Mouse (Mus musculus) liver, embryonic 15.5 days (tissue): ENCODE results near the gene Dnaaf3. TPM values are rescaled to one million over a fixed set of nuclear protein-coding genes. Genes with fewer than 3 reads are reported as not detected.

ENCODE experiments used
- ATAC-seq: fragments of 200-750 bp; cut with Nextera tagmentation; 2 replicates; pipeline ENCODE4 v1.8.0; 2017; ENCODE audit warnings: moderate number of reproducible peaks, mild to moderate bottlenecking, moderate library complexity; ENCODE audit not compliant: insufficient read depth
- H3K27ac ChIP-seq: fragments of 300-500 bp; sonication (generic); replicated peaks from 2 replicates; pipeline ENCODE4 v1.5.1; 2015; ENCODE audit warnings: mild to moderate bottlenecking, inconsistent platforms
- H3K27me3 ChIP-seq: fragments of 300-500 bp; sonication (generic); 2 replicates; pipeline ENCODE4 v1.6.1; 2015; ENCODE audit warnings: mild to moderate bottlenecking, inconsistent platforms
- H3K36me3 ChIP-seq: fragments of 300-500 bp; sonication (generic); replicated peaks from 2 replicates; pipeline ENCODE4 v1.6.1; 2015; ENCODE audit warnings: moderate library complexity, mild to moderate bottlenecking, inconsistent platforms
- H3K4me1 ChIP-seq: fragments of 300-500 bp; sonication (generic); replicated peaks from 2 replicates; pipeline ENCODE4 v1.6.1; 2015; ENCODE audit warnings: inconsistent platforms
- H3K4me2 ChIP-seq: fragments of 300-500 bp; sonication (generic); 2 replicates; pipeline ENCODE4 v1.6.1; 2015; ENCODE audit warnings: moderate library complexity, mild to moderate bottlenecking, inconsistent platforms
- H3K4me3 ChIP-seq: fragments of 300-500 bp; sonication (generic); replicated peaks from 2 replicates; pipeline ENCODE4 v1.5.1; 2015; ENCODE audit warnings: mild to moderate bottlenecking, inconsistent platforms
- H3K9ac ChIP-seq: fragments of 300-500 bp; sonication (generic); 2 replicates; pipeline ENCODE4 v1.6.1; 2015; ENCODE audit warnings: moderate library complexity, mild to moderate bottlenecking, inconsistent platforms
- H3K9me3 ChIP-seq: fragments of 300-500 bp; sonication (generic); replicated peaks from 2 replicates; pipeline ENCODE4 v1.6.1; 2016; ENCODE audit warnings: inconsistent platforms
- WGBS: fragments of 180-500 bp; shearing (Covaris S2); methylation state at CpG from one replicate; pipeline ENCODE4 v1.1.7; 2015; ENCODE audit warnings: mixed read lengths; ENCODE audit not compliant: insufficient replicate concordance; 5-methylcytosine and 5-hydroxymethylcytosine counted together
- polyA plus RNA-seq: library from polyadenylated mRNA; unstranded; fragments of >200 nt; fragmentation: Nextera tagmentation; extraction: Ambion mirVana; gene quantifications from 2 replicates; pipeline ENCODE4 v1.2.1, GENCODE M21; 2015

Dnaaf3 gene
- polyA plus RNA-seq, 1 experiment from 2014 or later = 0.26 TPM

DNA sequence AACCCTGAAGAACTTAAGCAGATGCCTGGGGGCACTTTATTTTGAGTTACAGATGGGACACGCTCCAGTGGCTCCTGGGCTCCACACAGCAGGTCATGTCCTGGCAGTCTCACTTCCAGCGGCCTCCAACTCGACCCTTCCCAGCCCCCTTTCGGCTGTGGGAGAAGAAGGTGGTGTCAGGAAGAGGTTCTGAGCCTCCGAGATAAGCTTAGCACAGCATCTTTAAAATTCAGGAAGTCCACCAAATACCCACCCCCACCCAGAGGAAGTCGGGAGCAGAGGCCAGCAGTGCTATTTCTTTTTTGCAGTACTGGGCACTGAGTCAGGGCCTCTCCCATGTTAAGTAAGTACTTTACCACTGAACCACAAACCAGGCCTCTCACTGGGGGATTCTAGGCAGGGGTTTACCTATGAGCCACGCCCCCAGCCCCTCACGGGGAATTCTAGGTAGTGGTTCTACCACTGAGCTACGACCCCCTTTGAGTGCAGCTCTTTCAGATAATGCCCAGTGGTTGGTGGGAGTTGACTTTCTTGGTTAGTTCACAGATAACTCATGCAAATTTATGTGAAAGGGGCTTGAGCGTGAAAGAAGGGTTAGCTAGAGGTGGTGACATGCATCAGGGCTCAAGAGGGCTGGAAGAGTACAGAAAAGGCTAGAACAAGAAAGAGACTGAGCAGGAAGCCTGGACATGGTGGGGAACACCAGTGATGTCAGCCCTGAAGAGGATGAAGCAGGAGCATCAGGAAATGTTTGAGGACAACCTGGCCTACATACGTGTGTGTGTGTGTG lies 27.4 kb downstream of the Dnaaf3 start:
- Histone ChIP-seq H3K27ac (peak overlapping the region; percentile 67), H3K4me1 (peaks cover 57% of the 10 kb centered on the region), H3K9ac (no peak overlapping the region; the same call in 1 of the 2 replicates), H3K9me3 (no peaks in the 10 kb centered on the region), H3K36me3 (no peaks in the 10 kb centered on the region), H3K4me3 (no peak overlapping the region), H3K4me2 (0 out of 2 replicates have a peak overlapping the region, but pooled peaks have one; percentile 6), H3K27me3 (no peaks in the 10 kb centered on the region)
- ATAC-seq = no peak
- 13% methylated on average over 11 of the region's 11 CpGs for WGBS

DNA sequence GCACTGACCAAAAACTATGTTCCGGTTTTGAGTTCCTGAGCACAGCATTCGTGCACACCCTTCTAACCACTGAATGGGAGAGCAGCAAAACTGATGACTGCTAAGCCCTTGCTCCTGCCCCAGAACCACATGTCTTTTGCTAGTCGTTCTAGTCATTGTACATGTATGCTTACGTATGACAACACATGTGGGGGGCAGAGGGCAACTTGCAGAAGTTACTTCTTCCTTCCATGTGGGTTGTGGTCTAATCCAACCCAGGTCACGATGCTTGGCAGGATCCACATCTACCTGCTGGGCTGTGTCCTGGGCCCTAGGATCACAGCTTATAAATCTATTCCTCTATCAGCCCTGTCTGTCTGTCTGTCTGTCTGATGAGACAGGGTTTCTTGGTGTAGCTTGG lies 28.4 kb downstream of the Dnaaf3 start:
- Histone ChIP-seq H3K27me3 (no peaks in the 10 kb centered on the region), H3K4me1 (peaks cover 61% of the 10 kb centered on the region), H3K9me3 (no peaks in the 10 kb centered on the region), H3K4me3 (no peak overlapping the region), H3K4me2 (no peak overlapping the region), H3K27ac (peak overlapping the region; percentile 67), H3K36me3 (0 out of 2 replicates have a peak, but pooled peaks cover 3% of the 10 kb centered on the region), H3K9ac (no peak overlapping the region)
- ATAC-seq = no peak
- WGBS = 43% methylated on average over 5 of the region's 5 CpGs

DNA sequence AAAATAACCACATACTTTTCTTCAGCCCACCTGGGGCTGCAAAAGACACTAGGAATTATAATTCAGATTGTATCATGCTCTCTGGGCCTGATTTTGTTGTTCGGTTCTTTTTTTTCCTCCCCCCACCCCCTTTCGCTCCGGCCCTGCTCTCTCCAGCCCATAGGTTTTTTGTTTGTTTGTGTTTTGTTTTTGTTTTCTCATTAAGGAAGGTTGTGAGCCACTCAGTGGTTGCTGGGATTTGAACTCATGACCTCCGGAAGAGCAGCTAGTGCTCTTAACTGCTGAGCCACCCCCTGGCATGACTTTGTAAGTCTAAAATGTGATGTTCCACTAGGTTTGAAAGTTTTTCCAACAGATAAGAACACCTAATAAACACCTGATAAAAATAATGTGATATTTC lies 29.2 kb downstream of the Dnaaf3 start:
- WGBS = 70% methylated on average over 4 of the region's 4 CpGs
- H3K4me1 ChIP-seq = peaks cover 69% of the 10 kb centered on the region
- H3K4me2 ChIP-seq = peak overlapping the region; percentile 84; the same call in 1 of the 2 replicates
- H3K4me3 ChIP-seq = no peak overlapping the region
- H3K36me3 ChIP-seq = 0 out of 2 replicates have a peak, but pooled peaks cover 7% of the 10 kb centered on the region
- no peaks in the 10 kb centered on the region for H3K27me3 ChIP-seq
- H3K27ac ChIP-seq = peak overlapping the region; percentile 91
- no peaks in the 10 kb centered on the region for H3K9me3 ChIP-seq
- ATAC-seq = no peak
- H3K9ac ChIP-seq = no peak overlapping the region

DNA sequence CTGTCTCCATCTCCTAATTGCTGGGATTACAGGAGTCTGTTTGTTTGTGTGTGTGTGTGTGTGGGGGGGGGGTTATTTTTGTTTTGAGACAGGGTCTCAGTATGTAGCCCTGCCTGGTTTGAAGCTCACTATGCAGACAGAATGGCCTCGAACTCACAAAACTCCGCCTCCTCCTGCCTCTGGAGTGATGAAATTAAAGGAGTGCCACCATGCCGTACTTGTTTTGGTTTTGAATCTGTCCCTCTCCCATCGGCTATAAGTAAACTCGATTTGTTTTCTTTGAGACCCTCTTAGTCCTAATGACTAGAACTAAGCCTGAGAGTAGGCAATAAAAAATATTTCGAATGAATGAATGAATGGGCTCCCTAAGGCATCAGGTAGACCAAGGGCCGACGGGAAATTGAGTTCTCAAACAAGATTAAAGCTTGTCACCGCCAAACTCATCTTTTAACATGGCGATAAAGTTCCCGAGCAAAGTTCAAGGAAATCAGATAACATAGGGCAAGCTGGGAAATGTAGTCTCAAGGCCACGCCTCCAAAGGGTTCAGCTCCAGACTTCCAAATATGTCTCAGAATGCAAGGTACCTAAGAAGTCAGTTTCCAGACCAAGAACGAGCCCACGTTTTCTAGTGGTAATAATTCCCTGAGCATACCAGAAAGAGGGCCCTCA lies 29.7 kb downstream of the Dnaaf3 start:
- peak overlapping the region; percentile 91 for H3K27ac ChIP-seq
- ATAC-seq = no peak
- H3K4me2 ChIP-seq = peak overlapping the region; percentile 84
- no peaks in the 10 kb centered on the region for H3K27me3 ChIP-seq
- H3K4me1 ChIP-seq = peaks cover 67% of the 10 kb centered on the region
- peaks cover 9% of the 10 kb centered on the region; the same call in 1 of the 2 replicates for H3K36me3 ChIP-seq
- H3K9ac ChIP-seq = peak overlapping the region; percentile 97
- WGBS = 5% methylated on average over 14 of the region's 14 CpGs
- H3K9me3 ChIP-seq = no peaks in the 10 kb centered on the region
- H3K4me3 ChIP-seq = peak overlapping the region; percentile 93

DNA sequence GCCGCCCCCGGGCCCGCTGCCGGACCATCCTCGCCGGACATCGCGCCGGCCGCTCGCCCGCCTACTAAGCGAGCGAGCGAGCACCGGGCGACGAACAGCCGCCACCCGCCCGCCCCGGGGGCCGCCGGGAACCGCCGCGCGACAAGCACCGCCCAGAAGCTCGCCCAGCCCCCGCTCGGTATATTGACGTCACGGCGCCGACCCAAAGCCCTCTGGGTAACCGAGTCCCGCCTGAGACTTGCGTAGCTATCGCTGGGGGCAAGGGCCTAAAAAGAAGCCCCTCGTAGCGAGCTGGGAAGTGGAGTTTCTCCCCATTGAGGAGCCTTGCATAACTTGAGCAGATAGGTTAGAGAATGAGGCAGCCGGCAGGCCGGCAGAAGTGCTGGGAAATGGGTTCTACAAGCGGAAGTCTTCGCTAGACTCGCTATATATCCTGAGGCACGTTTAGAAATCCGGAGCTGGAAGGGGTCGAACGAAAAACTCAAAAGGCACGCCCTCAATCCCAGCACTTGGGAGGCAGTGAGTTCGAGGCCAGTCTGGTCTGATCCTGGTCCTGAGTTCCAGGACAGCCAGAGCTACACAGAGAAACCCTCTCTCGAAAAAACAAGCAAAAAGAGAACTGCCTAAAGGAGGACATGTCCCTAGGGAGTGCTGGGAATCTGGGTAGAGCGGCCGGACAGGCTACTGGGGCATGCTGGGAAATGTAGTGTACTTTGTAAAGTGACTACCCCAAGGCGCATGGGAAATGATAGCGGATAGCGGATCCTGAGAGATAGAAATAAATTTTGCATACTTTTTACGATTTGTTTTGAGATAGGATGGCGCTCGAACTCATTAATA lies 30.5 kb downstream of the Dnaaf3 start, which contains the start of gene Ppp1r12c:
Ppp1r12c (minus strand) TSS at position 123 of the 840 bp plus-strand sequence.
- peak within 1 kb of the TSS; percentile 93 for H3K4me3 ChIP-seq
- H3K4me2 ChIP-seq = peak within 1 kb of the TSS; percentile 84
- peaks cover 63% of the 10 kb centered on the region for H3K4me1 ChIP-seq
- peak within 1 kb of the TSS; percentile 91 for H3K27ac ChIP-seq
- peak within 1 kb of the TSS; percentile 97 for H3K9ac ChIP-seq
- under 1% methylated on average over 62 of the region's 62 CpGs for WGBS
- peaks cover 16% of the 10 kb centered on the region for H3K36me3 ChIP-seq
- H3K27me3 ChIP-seq = no peaks in the 10 kb centered on the region
- H3K9me3 ChIP-seq = no peaks in the 10 kb centered on the region
- ATAC-seq = peak; percentile 94

GRCm38 (mm10) chr7:4500892-4501471 lies 31.3 kb downstream of the Dnaaf3 start:
- ATAC-seq = peak; percentile 53
- Histone ChIP-seq H3K4me3 (peak overlapping the region; percentile 93), H3K9me3 (no peaks in the 10 kb centered on the region), H3K4me1 (peaks cover 60% of the 10 kb centered on the region), H3K36me3 (peaks cover 24% of the 10 kb centered on the region), H3K4me2 (peak overlapping the region; percentile 84), H3K27me3 (no peaks in the 10 kb centered on the region), H3K9ac (peak overlapping the region; percentile 97), H3K27ac (peak overlapping the region; percentile 91)
- 0% methylated on average over 48 of the region's 52 CpGs for WGBS

DNA sequence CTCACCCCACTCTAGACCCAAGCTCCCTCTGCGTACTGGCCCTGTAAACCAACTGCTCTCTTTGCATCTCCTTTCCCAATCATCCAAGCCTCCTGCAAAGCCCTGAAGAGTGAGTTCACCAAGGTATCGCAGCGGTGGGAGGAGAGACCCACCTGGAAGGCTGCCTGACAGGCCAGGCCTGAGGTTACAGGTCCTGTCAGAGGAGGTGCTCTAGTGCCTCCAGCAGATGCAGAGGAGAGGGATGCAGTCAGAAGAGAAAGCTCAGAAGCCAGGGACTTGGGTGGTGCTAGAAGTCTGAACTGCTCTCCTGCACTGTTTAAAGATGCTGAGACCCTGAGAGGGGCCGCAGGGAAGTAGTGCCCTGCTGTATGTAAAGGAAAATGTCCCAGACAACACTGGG lies 33.2 kb downstream of the Dnaaf3 start:
- no peak overlapping the region for H3K27ac ChIP-seq
- 83% methylated on average over 4 of the region's 4 CpGs for WGBS
- H3K9ac ChIP-seq = peak overlapping the region; percentile 97; the same call in 1 of the 2 replicates
- no peak overlapping the region for H3K4me3 ChIP-seq
- peaks cover 55% of the 10 kb centered on the region for H3K4me1 ChIP-seq
- H3K27me3 ChIP-seq = no peaks in the 10 kb centered on the region
- H3K4me2 ChIP-seq = peak overlapping the region; percentile 84
- H3K9me3 ChIP-seq = no peaks in the 10 kb centered on the region
- peaks cover 34% of the 10 kb centered on the region for H3K36me3 ChIP-seq
- ATAC-seq = no peak

DNA sequence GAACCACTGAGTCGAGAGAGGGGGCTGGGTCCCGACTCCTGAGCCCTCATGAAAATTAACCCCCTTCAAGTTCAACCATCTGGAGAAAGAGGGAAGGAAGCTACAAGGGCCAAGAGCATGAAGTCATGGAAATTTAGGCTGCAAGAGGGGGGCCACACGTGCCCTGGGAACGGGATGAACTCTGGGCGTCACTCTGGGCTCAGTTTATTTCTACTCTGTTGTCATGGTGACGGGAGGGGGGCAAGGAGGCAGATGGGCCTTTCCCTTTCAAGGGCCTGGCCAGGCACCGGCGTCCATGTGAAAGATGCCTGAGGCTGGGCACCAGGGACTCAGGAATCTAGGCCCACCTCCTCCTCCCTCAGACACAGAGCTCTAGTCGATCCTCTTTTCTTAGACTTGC lies 34.0 kb downstream of the Dnaaf3 start:
- peaks cover 57% of the 10 kb centered on the region for H3K4me1 ChIP-seq
- H3K9me3 ChIP-seq = no peaks in the 10 kb centered on the region
- ATAC-seq = no peak
- H3K4me3 ChIP-seq = no peak overlapping the region
- no peak overlapping the region for H3K9ac ChIP-seq
- peak overlapping the region; percentile 84; the same call in 1 of the 2 replicates for H3K4me2 ChIP-seq
- WGBS = 47% methylated on average over 9 of the region's 9 CpGs
- H3K27me3 ChIP-seq = no peaks in the 10 kb centered on the region
- H3K27ac ChIP-seq = no peak overlapping the region
- peaks cover 35% of the 10 kb centered on the region for H3K36me3 ChIP-seq

GRCm38 (mm10) chr7:4497271-4497903 lies 34.9 kb downstream of the Dnaaf3 start:
- Histone ChIP-seq H3K4me3 (no peak overlapping the region), H3K27ac (no peak overlapping the region), H3K9ac (no peak overlapping the region), H3K4me1 (peaks cover 57% of the 10 kb centered on the region), H3K4me2 (no peak overlapping the region), H3K27me3 (no peaks in the 10 kb centered on the region), H3K36me3 (peaks cover 44% of the 10 kb centered on the region), H3K9me3 (no peaks in the 10 kb centered on the region)
- no peak for ATAC-seq
- WGBS = 81% methylated on average over 9 of the region's 9 CpGs

DNA sequence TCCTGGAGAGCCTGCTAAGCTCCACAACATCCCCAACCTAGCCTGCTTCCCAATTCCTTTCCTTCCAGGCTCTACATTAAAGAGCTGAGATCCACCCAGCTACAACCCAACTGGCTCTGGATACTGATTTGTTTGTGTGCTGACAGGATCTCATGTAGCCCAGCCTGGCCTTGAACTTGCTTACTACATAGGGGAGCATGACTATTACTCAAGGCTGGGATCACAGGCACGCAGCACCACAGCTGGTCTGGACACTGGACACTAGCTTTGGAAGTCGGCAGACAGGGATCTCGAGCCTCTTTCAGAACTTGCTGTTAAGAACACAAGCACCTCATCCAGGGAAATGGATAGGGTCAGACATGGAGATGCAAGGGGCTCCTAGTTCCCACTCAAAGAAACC lies 35.8 kb downstream of the Dnaaf3 start:
- ATAC-seq = no peak
- no peak overlapping the region for H3K9ac ChIP-seq
- no peaks in the 10 kb centered on the region for H3K9me3 ChIP-seq
- peaks cover 60% of the 10 kb centered on the region for H3K4me1 ChIP-seq
- H3K27ac ChIP-seq = no peak overlapping the region
- no peak overlapping the region for H3K4me2 ChIP-seq
- H3K27me3 ChIP-seq = no peaks in the 10 kb centered on the region
- H3K36me3 ChIP-seq = peaks cover 53% of the 10 kb centered on the region
- no peak overlapping the region for H3K4me3 ChIP-seq
- 71% methylated on average over 3 of the region's 3 CpGs for WGBS
